Mouse (Mus musculus) CH12F3 (cell line): ENCODE results near the gene Spi1.
"Not testable (repeated sequence)": the region's sequence is repeated elsewhere in the genome, so short reads cannot be mapped to it uniquely, and the experiment has no call there.

Source experiments
- in situ Hi-C: fragments of 300-500 bp; cut with MboI; formaldehyde crosslinking; loops from 2 replicates; pipeline ENCODE4 v1.14.3; 2020; ENCODE audit warnings: low sequenced_read_pairs

Spi1 gene

GRCm38 (mm10) chr2:91088987-91089386 lies 6.8 kb downstream of the Spi1 start:
- in situ Hi-C loops = no loop called here

DNA sequence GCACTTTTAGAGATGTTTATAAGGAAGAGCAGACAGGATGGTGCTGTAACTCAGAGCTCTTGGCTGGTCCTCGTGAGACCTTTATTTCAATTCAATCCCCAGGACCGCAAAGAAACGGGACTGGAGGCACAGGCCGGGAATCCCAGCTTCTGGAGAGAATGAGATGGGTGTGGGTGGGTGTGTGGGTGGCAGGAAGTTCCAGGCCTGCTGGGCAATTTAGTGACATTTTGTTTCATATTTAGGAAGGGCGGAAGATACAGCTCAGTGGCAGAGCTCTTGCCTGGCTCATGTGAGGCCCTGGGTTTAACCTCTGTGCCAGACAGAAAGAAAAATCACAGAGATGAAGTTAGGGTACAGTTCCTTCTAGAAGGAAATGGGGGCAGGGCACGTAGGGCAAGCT lies 8.0 kb downstream of the Spi1 start:
- in situ Hi-C loops = no loop called here

GRCm38 (mm10) chr2:91090827-91091226 lies 8.6 kb downstream of the Spi1 start:
- in situ Hi-C loops = no loop called here

DNA sequence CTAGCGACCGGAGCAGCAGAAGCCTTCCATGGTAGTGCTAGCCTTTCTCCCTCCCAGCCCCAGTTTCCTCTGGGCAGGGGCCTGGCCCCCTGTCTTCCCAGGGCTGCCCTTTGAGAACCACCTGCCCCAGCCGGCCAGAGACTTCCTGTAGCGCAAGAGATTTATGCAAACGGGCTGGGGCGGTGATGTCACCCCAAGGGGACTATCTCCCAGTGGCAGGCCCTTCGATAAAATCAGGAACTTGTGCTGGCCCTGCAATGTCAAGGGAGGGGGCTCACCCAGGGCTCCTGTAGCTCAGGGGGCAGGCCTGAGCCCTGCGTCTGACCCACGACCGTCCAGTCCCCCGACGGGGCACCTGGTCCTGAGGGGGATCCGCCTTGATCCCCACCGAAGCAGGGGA lies 14.3 kb downstream of the Spi1 start:
- in situ Hi-C loops = no loop called here

- in situ Hi-C loops = no loop called here
These were observed 14.8 kb downstream of the Spi1 start for GRCm38 (mm10) chr2:91097015-91097414.

- in situ Hi-C loops = no loop called here
These were observed 16.0 kb downstream of the Spi1 start for GRCm38 (mm10) chr2:91098156-91098555.

GRCm38 (mm10) chr2:91101124-91101740 lies 19.0 kb downstream of the Spi1 start:
- in situ Hi-C loops = no loop called here

GRCm38 (mm10) chr2:91108156-91108555 lies 26.0 kb downstream of the Spi1 start:
- in situ Hi-C loops = no loop called here

- in situ Hi-C loops = no loop called here
These were observed 27.1 kb downstream of the Spi1 start for GRCm38 (mm10) chr2:91109241-91109640.

GRCm38 (mm10) chr2:91109807-91110385 lies 27.7 kb downstream of the Spi1 start:
- in situ Hi-C loops = no loop called here

GRCm38 (mm10) chr2:91110429-91110828 lies 28.2 kb downstream of the Spi1 start:
- in situ Hi-C loops = no loop called here

GRCm38 (mm10) chr2:91111832-91112231 lies 29.6 kb downstream of the Spi1 start:
- in situ Hi-C loops = not testable (repeated sequence)

DNA sequence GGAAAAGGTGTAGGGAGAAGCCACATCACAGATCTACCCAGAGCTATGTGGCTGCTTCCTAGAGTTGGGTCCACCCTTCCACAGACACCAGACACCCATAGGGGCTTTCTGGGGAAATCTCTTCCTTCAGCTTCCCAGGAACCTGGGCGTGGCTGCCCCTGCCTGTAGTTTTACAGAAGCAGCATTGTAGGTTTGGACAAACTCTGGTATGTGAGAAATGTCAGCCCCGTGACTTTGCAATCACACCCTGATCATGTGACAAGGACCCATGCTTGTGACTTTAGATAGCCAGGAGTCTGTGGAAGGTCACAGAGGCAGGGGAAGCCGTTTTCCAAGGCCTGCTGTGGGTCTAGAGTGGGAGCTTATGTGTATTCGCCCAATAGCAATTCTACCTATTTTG lies 30.3 kb downstream of the Spi1 start:
- in situ Hi-C loops = no loop called here

- in situ Hi-C loops = no loop called here
These were observed 31.1 kb downstream of the Spi1 start for GRCm38 (mm10) chr2:91113334-91113733.

GRCm38 (mm10) chr2:91113852-91114251 lies 31.7 kb downstream of the Spi1 start:
- in situ Hi-C loops = no loop called here

DNA sequence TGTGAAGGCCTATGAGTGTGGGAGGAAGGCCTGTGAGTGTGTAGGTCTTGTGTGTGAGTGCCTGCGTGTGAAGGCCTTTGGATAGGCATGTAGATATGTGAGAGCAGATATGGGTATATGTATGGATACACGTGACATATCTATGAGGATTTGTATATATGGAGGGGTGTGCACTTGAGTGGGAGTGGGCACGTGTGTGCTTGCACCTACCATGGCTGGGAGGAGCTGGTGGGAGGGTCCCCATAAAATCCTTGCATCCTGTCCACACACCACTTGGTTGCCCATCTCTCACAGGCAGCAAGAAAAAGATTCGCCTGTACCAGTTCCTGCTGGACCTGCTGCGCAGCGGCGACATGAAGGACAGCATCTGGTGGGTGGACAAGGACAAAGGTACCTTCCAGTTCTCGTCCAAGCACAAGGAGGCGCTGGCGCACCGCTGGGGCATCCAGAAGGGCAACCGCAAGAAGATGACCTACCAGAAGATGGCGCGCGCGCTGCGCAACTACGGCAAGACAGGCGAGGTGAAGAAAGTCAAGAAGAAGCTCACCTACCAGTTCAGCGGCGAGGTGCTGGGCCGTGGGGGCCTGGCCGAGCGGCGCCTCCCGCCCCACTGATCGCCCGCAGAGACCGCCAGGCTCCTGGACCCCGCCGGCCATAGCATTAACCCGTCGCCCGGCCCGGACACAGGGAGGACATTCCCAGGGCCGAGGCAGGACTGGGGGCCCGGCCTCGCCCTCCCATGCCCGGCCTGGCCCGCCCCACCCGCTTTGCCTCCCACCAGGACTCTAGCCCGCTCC lies 32.8 kb downstream of the Spi1 start:
- in situ Hi-C loops = no loop called here

GRCm38 (mm10) chr2:91115578-91115970 lies 33.4 kb downstream of the Spi1 start:
- in situ Hi-C loops = no loop called here

DNA sequence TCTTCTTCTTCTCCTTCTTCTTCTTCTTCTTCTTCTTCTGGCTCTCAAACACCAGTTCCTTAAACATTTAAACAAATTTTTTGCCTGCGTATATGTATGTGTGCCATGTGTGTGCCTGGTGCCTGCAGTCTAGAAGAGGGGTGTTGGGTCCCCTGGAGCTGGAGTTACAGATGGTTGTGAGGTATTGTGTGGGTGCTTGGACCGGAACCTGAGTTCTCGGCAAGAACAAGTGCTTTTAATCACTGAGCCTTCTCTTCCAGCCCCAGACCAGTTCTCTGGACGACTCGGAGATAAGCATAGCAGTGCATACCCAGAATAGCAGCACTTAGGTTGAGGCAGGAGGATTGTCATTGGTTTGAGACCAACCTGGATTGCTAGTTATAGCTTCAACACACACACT lies 34.7 kb downstream of the Spi1 start:
- in situ Hi-C loops = no loop called here

DNA sequence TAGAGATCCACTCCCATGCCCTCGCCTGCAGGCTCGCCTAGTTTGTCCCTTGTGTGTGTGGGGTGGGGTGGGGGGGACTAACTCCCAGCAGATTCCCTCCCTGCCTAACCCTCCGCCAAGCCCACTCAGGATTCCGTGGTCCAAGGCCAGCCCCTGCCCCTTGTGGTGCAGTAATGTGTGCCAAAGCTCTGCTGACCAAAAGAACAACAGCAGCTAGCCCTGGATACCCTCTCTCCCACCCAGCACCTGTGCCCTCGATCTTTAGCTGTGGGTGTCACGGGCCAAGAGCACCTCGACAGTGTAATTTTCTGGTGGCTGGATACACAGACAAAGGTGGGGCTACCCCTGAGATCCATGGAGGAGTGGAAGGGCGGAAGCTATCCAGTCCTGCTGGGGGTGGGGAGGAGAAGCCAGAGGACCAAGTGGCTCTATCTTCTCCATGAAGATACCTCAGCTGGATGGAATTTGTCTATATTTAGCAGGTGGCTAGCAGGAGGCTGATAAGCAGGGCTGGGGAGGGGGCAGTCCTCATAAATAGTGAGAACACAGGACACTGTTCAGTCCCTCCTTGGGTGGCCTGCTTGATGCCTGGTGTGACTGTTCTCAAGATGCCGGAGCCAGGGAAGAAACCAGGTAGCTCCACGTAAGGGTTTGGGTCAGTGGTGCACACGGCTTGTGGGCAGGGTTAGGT lies 35.5 kb downstream of the Spi1 start, which contains the start of gene Mybpc3:
Mybpc3 (plus strand) TSS at position 560 of the 691 bp plus-strand sequence.
- in situ Hi-C loops = no loop called here

DNA sequence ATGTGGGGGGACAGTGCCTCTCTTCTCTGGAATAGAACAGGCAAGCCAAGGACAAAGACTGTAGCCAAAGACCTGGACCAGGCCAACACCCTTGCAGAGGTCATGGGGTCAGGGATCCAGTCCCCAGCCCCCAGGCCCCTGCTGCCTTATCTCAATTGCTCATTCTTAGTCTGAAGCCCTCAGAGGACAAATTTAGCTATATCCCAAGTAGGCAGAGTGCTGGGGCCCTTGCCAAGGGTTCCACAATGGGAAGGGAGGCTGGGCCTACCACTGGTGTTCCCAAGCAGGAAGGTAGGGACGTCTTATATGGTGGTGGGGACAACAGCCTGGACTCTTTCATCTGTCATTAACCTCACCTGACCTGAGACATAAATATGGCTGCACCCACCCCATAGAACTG lies 36.5 kb downstream of the Spi1 start:
- in situ Hi-C loops = no loop called here

DNA sequence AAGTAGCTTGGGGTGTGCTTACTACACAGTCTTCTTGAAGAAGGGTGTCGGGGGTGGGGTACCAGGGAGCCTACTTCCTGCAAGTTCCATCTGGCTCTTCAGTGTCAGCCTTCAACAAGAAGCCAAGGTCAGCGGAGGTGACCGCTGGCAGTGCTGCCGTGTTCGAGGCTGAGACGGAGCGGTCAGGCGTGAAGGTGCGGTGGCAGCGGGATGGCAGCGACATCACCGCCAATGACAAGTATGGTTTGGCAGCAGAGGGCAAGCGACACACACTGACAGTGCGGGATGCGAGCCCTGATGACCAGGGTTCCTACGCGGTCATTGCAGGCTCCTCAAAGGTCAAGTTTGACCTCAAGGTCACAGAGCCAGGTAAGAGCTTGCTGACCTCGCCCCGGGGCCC lies 36.9 kb downstream of the Spi1 start:
- in situ Hi-C loops = no loop called here

- in situ Hi-C loops = no loop called here
These were observed 37.4 kb downstream of the Spi1 start for GRCm38 (mm10) chr2:91119551-91119950.
